Mouse (Mus musculus): ENCODE measurements around the gene Vcl. TPM values are rescaled to one million over a fixed set of nuclear protein-coding genes. Genes with fewer than 3 reads are reported as not detected.

Vcl gene
- polyA plus RNA-seq, 2 experiments, result 64.1 to 67.4 TPM

DNA sequence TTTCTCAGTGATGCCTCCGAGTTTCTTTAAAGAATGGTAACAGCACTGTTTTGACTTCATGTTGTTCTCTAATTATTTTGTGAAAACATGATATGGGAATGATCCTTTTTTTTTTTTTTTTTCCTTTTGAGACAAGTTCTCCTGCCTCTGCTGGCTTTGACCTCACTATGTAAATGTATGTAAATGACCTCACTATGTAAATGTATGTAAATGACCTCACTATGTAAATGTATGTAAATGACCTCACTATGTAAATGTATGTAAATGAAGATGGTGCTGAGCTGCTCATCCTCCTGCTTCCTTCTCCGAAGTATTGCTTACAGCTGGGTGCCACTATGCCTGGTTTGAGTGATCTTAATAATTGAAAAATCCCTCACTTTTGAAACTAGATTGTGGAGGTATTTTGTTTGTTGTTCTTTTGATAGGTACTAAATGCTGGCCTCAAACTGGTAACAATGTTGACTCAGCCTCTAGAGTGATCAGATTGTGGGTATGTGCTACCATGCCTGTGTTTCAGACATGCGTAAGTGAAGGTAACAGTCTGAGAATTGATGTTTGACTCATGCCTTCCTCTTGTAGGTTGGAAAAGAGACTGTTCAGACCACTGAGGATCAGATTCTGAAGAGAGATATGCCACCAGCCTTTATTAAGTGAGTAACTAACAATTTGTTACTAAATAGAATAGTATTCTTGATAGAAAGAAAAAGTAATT, 37.9 kb downstream of the Vcl start:
- ATAC-seq (ENCODE audit: low FRiP score, low read depth) (no peak), DNase-seq (ENCODE audit: low spot score) (no peak)
- no peak overlapping the region for H3K4me2 ChIP-seq (replicated peaks; ENCODE audit: low read depth, low read length, severe bottlenecking)
- no peak overlapping the region for H3K9ac ChIP-seq (ENCODE audit: low read depth, low read length, severe bottlenecking)
- H3K27me3 ChIP-seq (ENCODE audit: control insufficient read depth, insufficient read depth, low read length), result no peaks in the 10 kb centered on the region
- no peak overlapping the region for H3K27ac ChIP-seq (replicated peaks; ENCODE audit: low read depth, low read length)
- H3K36me3 ChIP-seq (ENCODE audit: control insufficient read depth, insufficient read depth, low read length), result no peaks in the 10 kb centered on the region
- no peak overlapping the region for H3K4me3 ChIP-seq (replicated peaks; ENCODE audit: low read length)
- peaks cover 5% of the 10 kb centered on the region; the same call in 1 of the 2 replicates for H3K4me1 ChIP-seq (ENCODE audit: control insufficient read depth, insufficient read depth, low read length)
- 94% methylated on average over 3 of the region's 3 CpGs for WGBS
- TF ChIP-seq POLR2A (IDR thresholded peaks at IDR 0.05; ENCODE audit: borderline replicate concordance, extremely low read depth, insufficient read depth, insufficient read length), result no peak
- no peaks in the 10 kb centered on the region for H3K9me3 ChIP-seq (ENCODE audit: control insufficient read depth, low read length)

DNA sequence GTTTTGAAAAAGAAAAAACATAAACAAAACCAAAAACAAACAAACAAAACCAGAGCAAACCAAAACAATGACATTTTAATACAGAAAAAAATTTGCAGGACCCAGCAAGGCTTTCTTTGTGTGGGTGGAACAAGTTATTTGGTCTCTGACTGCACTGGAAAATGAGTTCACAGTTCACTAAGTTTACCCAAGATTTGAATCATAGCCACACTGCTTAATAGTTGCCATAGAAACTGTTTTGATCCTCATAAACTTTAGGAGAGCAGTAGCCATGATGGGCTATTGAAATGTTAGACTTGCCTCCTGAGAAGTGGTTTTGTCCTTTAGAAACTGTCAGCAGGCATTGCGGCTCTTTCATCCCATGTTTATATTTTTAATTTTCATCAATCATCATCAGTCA, 39.9 kb downstream of the Vcl start:
- no peak for TF ChIP-seq POLR2A (IDR thresholded peaks at IDR 0.05; ENCODE audit: borderline replicate concordance, extremely low read depth, insufficient read depth, insufficient read length)
- peaks cover 5% of the 10 kb centered on the region; the same call in 1 of the 2 replicates for H3K4me1 ChIP-seq (ENCODE audit: control insufficient read depth, insufficient read depth, low read length)
- no peaks in the 10 kb centered on the region for H3K36me3 ChIP-seq (ENCODE audit: control insufficient read depth, insufficient read depth, low read length)
- 95% methylated on average over 1 of the region's 1 CpGs for WGBS
- no peak overlapping the region for H3K27ac ChIP-seq (replicated peaks; ENCODE audit: low read depth, low read length)
- no peak for ATAC-seq (ENCODE audit: low FRiP score, low read depth)
- DNase-seq (ENCODE audit: low spot score), result no peak
- H3K27me3 ChIP-seq (ENCODE audit: control insufficient read depth, insufficient read depth, low read length), result no peaks in the 10 kb centered on the region
- H3K4me3 ChIP-seq (replicated peaks; ENCODE audit: low read length), result no peak overlapping the region
- H3K9me3 ChIP-seq (ENCODE audit: control insufficient read depth, low read length), result no peaks in the 10 kb centered on the region
- H3K9ac ChIP-seq (ENCODE audit: low read depth, low read length, severe bottlenecking), result no peak overlapping the region
- no peak overlapping the region for H3K4me2 ChIP-seq (replicated peaks; ENCODE audit: low read depth, low read length, severe bottlenecking)

DNA sequence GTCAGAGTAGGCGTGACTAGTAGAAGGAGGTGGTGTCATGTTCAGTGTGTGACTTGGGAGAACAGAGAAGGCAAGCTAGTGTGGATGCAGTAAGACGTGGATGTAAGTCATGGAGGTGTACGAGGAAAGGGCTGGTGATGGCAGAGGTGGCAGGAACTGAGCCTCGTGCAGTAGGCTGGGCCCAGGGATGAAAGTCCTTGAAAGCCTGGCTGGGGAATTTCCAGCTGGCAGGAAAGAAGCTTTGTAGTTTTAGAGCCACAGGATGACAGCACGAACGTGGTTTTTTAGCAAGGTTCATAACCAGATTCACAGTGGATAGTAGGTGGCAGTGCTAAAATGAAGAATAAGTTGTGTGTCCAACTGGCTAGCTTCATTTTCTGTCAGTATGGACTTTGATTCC, 41.2 kb downstream of the Vcl start:
- Histone ChIP-seq H3K4me1 (ENCODE audit: control insufficient read depth, insufficient read depth, low read length) (peaks cover 5% of the 10 kb centered on the region; the same call in 1 of the 2 replicates), H3K9me3 (ENCODE audit: control insufficient read depth, low read length) (no peaks in the 10 kb centered on the region), H3K4me3 (replicated peaks; ENCODE audit: low read length) (no peak overlapping the region), H3K9ac (ENCODE audit: low read depth, low read length, severe bottlenecking) (no peak overlapping the region), H3K27ac (replicated peaks; ENCODE audit: low read depth, low read length) (no peak overlapping the region), H3K36me3 (ENCODE audit: control insufficient read depth, insufficient read depth, low read length) (no peaks in the 10 kb centered on the region), H3K4me2 (replicated peaks; ENCODE audit: low read depth, low read length, severe bottlenecking) (no peak overlapping the region), H3K27me3 (ENCODE audit: control insufficient read depth, insufficient read depth, low read length) (no peaks in the 10 kb centered on the region)
- DNase-seq (ENCODE audit: low spot score) (no peak), ATAC-seq (ENCODE audit: low FRiP score, low read depth) (no peak)
- no peak for TF ChIP-seq POLR2A (IDR thresholded peaks at IDR 0.05; ENCODE audit: borderline replicate concordance, extremely low read depth, insufficient read depth, insufficient read length)
- 46% methylated on average over 6 of the region's 6 CpGs for WGBS

DNA sequence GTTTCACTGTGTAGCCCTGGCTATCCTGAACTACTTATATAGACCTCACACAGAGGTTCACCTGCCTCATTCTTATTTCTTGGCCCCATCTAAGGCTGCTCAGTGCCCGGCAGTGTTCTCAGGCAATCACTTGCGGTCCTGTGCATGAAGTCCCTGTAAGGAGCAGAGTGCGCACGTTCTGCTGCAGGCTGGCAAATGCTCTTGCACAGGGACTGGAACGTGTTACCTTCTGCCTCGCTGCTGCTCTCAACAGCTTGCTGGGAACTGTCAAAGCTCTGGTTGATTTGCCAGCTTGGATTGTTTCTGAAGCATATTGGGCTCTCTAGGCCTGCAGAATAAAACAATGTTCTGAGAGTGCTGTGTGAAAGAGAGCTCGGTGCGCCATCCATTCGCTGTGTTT, 41.7 kb downstream of the Vcl start:
- no peak for TF ChIP-seq POLR2A (IDR thresholded peaks at IDR 0.05; ENCODE audit: borderline replicate concordance, extremely low read depth, insufficient read depth, insufficient read length)
- Histone ChIP-seq H3K9me3 (ENCODE audit: control insufficient read depth, low read length) (no peaks in the 10 kb centered on the region), H3K4me3 (replicated peaks; ENCODE audit: low read length) (no peak overlapping the region), H3K9ac (ENCODE audit: low read depth, low read length, severe bottlenecking) (no peak overlapping the region), H3K27ac (replicated peaks; ENCODE audit: low read depth, low read length) (no peak overlapping the region), H3K36me3 (ENCODE audit: control insufficient read depth, insufficient read depth, low read length) (no peaks in the 10 kb centered on the region), H3K4me1 (ENCODE audit: control insufficient read depth, insufficient read depth, low read length) (peaks cover 5% of the 10 kb centered on the region; the same call in 1 of the 2 replicates), H3K27me3 (ENCODE audit: control insufficient read depth, insufficient read depth, low read length) (no peaks in the 10 kb centered on the region), H3K4me2 (replicated peaks; ENCODE audit: low read depth, low read length, severe bottlenecking) (no peak overlapping the region)
- WGBS, result 87% methylated on average over 9 of the region's 9 CpGs
- no peak for DNase-seq (ENCODE audit: low spot score)
- ATAC-seq (ENCODE audit: low FRiP score, low read depth), result no peak

DNA sequence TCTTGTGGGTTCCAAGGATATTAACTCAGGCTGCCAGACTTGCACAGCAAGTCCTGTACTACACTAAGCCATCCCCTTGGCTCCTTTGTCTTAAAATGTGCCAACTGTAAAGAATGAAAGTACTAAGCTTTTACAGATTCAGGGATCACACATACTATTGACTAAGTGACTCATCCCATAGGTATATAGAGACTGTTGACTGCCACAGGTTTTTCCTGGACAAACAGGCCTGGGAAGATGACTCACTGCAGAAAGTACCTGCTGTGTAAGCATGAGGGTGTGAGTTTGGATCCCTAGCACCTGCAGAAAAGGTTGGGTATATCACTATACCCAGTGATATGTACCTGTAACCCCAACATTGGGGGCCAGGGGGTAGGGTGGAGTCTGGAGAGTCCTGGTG, 44.6 kb downstream of the Vcl start:
- no peaks in the 10 kb centered on the region for H3K9me3 ChIP-seq (ENCODE audit: control insufficient read depth, low read length)
- no peak overlapping the region for H3K4me2 ChIP-seq (replicated peaks; ENCODE audit: low read depth, low read length, severe bottlenecking)
- ATAC-seq (ENCODE audit: low FRiP score, low read depth) (no peak), DNase-seq (ENCODE audit: low spot score) (no peak)
- H3K4me1 ChIP-seq (ENCODE audit: control insufficient read depth, insufficient read depth, low read length), result peaks cover 5% of the 10 kb centered on the region; the same call in 1 of the 2 replicates
- H3K36me3 ChIP-seq (ENCODE audit: control insufficient read depth, insufficient read depth, low read length), result no peaks in the 10 kb centered on the region
- no peaks in the 10 kb centered on the region for H3K27me3 ChIP-seq (ENCODE audit: control insufficient read depth, insufficient read depth, low read length)
- no peak overlapping the region for H3K27ac ChIP-seq (replicated peaks; ENCODE audit: low read depth, low read length)
- H3K9ac ChIP-seq (ENCODE audit: low read depth, low read length, severe bottlenecking), result no peak overlapping the region
- H3K4me3 ChIP-seq (replicated peaks; ENCODE audit: low read length), result no peak overlapping the region
- TF ChIP-seq POLR2A (IDR thresholded peaks at IDR 0.05; ENCODE audit: borderline replicate concordance, extremely low read depth, insufficient read depth, insufficient read length), result no peak

All from limb, embryonic 14.5 days (tissue).